Mouse (Mus musculus) limb, embryonic 12.5 days (tissue): ENCODE results near the gene Ddx54. TPM values are rescaled to one million over a fixed set of nuclear protein-coding genes. Genes with fewer than 3 reads are reported as not detected.

Experiments used
- ATAC-seq: fragments of 200-750 bp; cut with Nextera tagmentation; 2 replicates; pipeline ENCODE4 v1.8.0; 2017; ENCODE audit warnings: low read depth, moderate TSS enrichment; ENCODE audit not compliant: insufficient number of reproducible peaks, insufficient read depth, low FRiP score, low TSS enrichment
- H3K27ac ChIP-seq: fragments of 300-500 bp; sonication (generic); 2 replicates; pipeline ENCODE4 v1.5.1; 2016; ENCODE audit warnings: mild to moderate bottlenecking, moderate library complexity
- H3K27me3 ChIP-seq: fragments of 300-500 bp; sonication (generic); 2 replicates; pipeline ENCODE4 v1.6.1; 2016; ENCODE audit warnings: mild to moderate bottlenecking, moderate library complexity
- H3K36me3 ChIP-seq: fragments of 300-500 bp; sonication (generic); 2 replicates; pipeline ENCODE4 v1.6.1; 2016; ENCODE audit warnings: mild to moderate bottlenecking, moderate library complexity
- H3K4me1 ChIP-seq: fragments of 300-500 bp; sonication (generic); replicated peaks from 2 replicates; pipeline ENCODE4 v1.6.1; 2016
- H3K4me2 ChIP-seq: fragments of 300-500 bp; sonication (generic); 2 replicates; pipeline ENCODE4 v1.6.1; 2016; ENCODE audit warnings: mild to moderate bottlenecking, moderate library complexity
- H3K4me3 ChIP-seq: fragments of 300-500 bp; sonication (generic); replicated peaks from 2 replicates; pipeline ENCODE4 v1.5.1; 2016; ENCODE audit warnings: mild to moderate bottlenecking
- H3K9ac ChIP-seq: fragments of 300-500 bp; sonication (generic); replicated peaks from 2 replicates; pipeline ENCODE4 v1.6.1; 2016; ENCODE audit warnings: mild to moderate bottlenecking, moderate library complexity
- H3K9me3 ChIP-seq: fragments of 300-500 bp; sonication (generic); 2 replicates; pipeline ENCODE4 v1.6.1; 2016; ENCODE audit warnings: mild to moderate bottlenecking, moderate library complexity
- WGBS: fragments of 180-500 bp; shearing (Covaris S2); methylation state at CpG from one replicate; pipeline ENCODE4 v1.1.7; 2016; 5-methylcytosine and 5-hydroxymethylcytosine counted together
- polyA plus RNA-seq: library from polyadenylated mRNA; unstranded; fragments of >200 nt; fragmentation: Nextera tagmentation; extraction: Ambion mirVana; gene quantifications from 2 replicates; pipeline ENCODE4 v1.2.1, GENCODE M21; 2016

The Ddx54 gene
- polyA plus RNA-seq, 1 experiment from 2014 or later = 50.3 TPM

GRCm38 (mm10) chr5:120612822-120613604 lies 474 bp downstream of the Ddx54 start:
- Histone ChIP-seq H3K36me3 (peaks cover 52% of the 10 kb centered on the region), H3K9ac (peak overlapping the region; percentile 66), H3K9me3 (peaks cover 8% of the 10 kb centered on the region; the same call in 1 of the 2 replicates), H3K27me3 (no peaks in the 10 kb centered on the region), H3K4me2 (peak overlapping the region; percentile 86), H3K27ac (peak overlapping the region; percentile 82), H3K4me1 (peaks cover 16% of the 10 kb centered on the region), H3K4me3 (peak overlapping the region; percentile 60)
- ATAC-seq = peak; percentile 91
- WGBS = under 1% methylated on average over 69 of the region's 69 CpGs

GRCm38 (mm10) chr5:120615903-120616302 lies 3.4 kb downstream of the Ddx54 start:
- no peak overlapping the region for H3K4me2 ChIP-seq
- H3K36me3 ChIP-seq = peaks cover 62% of the 10 kb centered on the region
- no peak overlapping the region for H3K9ac ChIP-seq
- no peaks in the 10 kb centered on the region for H3K27me3 ChIP-seq
- ATAC-seq = no peak
- H3K27ac ChIP-seq = no peak overlapping the region
- H3K9me3 ChIP-seq = peaks cover 8% of the 10 kb centered on the region; the same call in 1 of the 2 replicates
- peaks cover 15% of the 10 kb centered on the region for H3K4me1 ChIP-seq
- no peak overlapping the region for H3K4me3 ChIP-seq
- WGBS = 95% methylated on average over 4 of the region's 4 CpGs

GRCm38 (mm10) chr5:120618778-120619177 lies 6.2 kb downstream of the Ddx54 start:
- no peak for ATAC-seq
- 87% methylated on average over 12 of the region's 12 CpGs for WGBS
- peaks cover 8% of the 10 kb centered on the region; the same call in 1 of the 2 replicates for H3K9me3 ChIP-seq
- no peak overlapping the region for H3K4me3 ChIP-seq
- H3K36me3 ChIP-seq = peaks cover 91% of the 10 kb centered on the region
- no peaks in the 10 kb centered on the region for H3K27me3 ChIP-seq
- no peak overlapping the region for H3K27ac ChIP-seq
- peaks cover 12% of the 10 kb centered on the region for H3K4me1 ChIP-seq
- no peak overlapping the region for H3K4me2 ChIP-seq
- no peak overlapping the region for H3K9ac ChIP-seq

- H3K27me3 ChIP-seq = no peaks in the 10 kb centered on the region
- WGBS = 14% methylated on average over 5 of the region's 5 CpGs
- no peak overlapping the region for H3K4me3 ChIP-seq
- H3K4me2 ChIP-seq = no peak overlapping the region
- no peak overlapping the region for H3K9ac ChIP-seq
- peaks cover 95% of the 10 kb centered on the region for H3K36me3 ChIP-seq
- H3K9me3 ChIP-seq = peaks cover 8% of the 10 kb centered on the region; the same call in 1 of the 2 replicates
- peaks cover 8% of the 10 kb centered on the region for H3K4me1 ChIP-seq
- no peak overlapping the region for H3K27ac ChIP-seq
- no peak for ATAC-seq
These were observed 6.7 kb downstream of the Ddx54 start for GRCm38 (mm10) chr5:120619201-120619600.

GRCm38 (mm10) chr5:120620375-120621077 lies 8.0 kb downstream of the Ddx54 start:
- H3K9me3 ChIP-seq = peaks cover 7% of the 10 kb centered on the region; the same call in 1 of the 2 replicates
- H3K9ac ChIP-seq = no peak overlapping the region
- H3K4me1 ChIP-seq = peaks cover 8% of the 10 kb centered on the region
- H3K27ac ChIP-seq = no peak overlapping the region
- WGBS = 73% methylated on average over 18 of the region's 18 CpGs
- H3K4me2 ChIP-seq = no peak overlapping the region
- no peak for ATAC-seq
- H3K27me3 ChIP-seq = no peaks in the 10 kb centered on the region
- no peak overlapping the region for H3K4me3 ChIP-seq
- peaks cover 100% of the 10 kb centered on the region for H3K36me3 ChIP-seq

- ATAC-seq = no peak
- Histone ChIP-seq H3K27ac (no peak overlapping the region), H3K9me3 (0 out of 2 replicates have a peak, but pooled peaks cover under 1% of the 10 kb centered on the region), H3K4me2 (no peak overlapping the region), H3K4me1 (peaks cover 8% of the 10 kb centered on the region), H3K27me3 (no peaks in the 10 kb centered on the region), H3K4me3 (no peak overlapping the region), H3K9ac (no peak overlapping the region), H3K36me3 (peaks cover 100% of the 10 kb centered on the region)
- 92% methylated on average over 23 of the region's 23 CpGs for WGBS
These were observed 8.7 kb downstream of the Ddx54 start for GRCm38 (mm10) chr5:120621078-120621765.

- Histone ChIP-seq H3K9me3 (no peaks in the 10 kb centered on the region), H3K4me1 (peaks cover 8% of the 10 kb centered on the region), H3K4me2 (no peak overlapping the region), H3K27me3 (no peaks in the 10 kb centered on the region), H3K36me3 (peaks cover 100% of the 10 kb centered on the region), H3K4me3 (no peak overlapping the region), H3K27ac (no peak overlapping the region), H3K9ac (no peak overlapping the region)
- 94% methylated on average over 10 of the region's 10 CpGs for WGBS
- no peak for ATAC-seq
These were observed 9.3 kb downstream of the Ddx54 start for GRCm38 (mm10) chr5:120621846-120622197.

GRCm38 (mm10) chr5:120622198-120622851 lies 9.8 kb downstream of the Ddx54 start:
- Histone ChIP-seq H3K27ac (no peak overlapping the region), H3K27me3 (no peaks in the 10 kb centered on the region), H3K4me3 (no peak overlapping the region), H3K36me3 (peaks cover 100% of the 10 kb centered on the region), H3K4me2 (no peak overlapping the region), H3K4me1 (peaks cover 8% of the 10 kb centered on the region), H3K9me3 (no peaks in the 10 kb centered on the region), H3K9ac (no peak overlapping the region)
- 60% methylated on average over 5 of the region's 5 CpGs for WGBS
- ATAC-seq = no peak

- no peak overlapping the region for H3K4me3 ChIP-seq
- ATAC-seq = no peak
- peaks cover 89% of the 10 kb centered on the region for H3K36me3 ChIP-seq
- H3K9ac ChIP-seq = no peak overlapping the region
- no peak overlapping the region for H3K27ac ChIP-seq
- H3K4me1 ChIP-seq = peaks cover 8% of the 10 kb centered on the region
- no peaks in the 10 kb centered on the region for H3K9me3 ChIP-seq
- peaks cover 2% of the 10 kb centered on the region; the same call in 1 of the 2 replicates for H3K27me3 ChIP-seq
- no peak overlapping the region for H3K4me2 ChIP-seq
- 93% methylated on average over 10 of the region's 10 CpGs for WGBS
These were observed 11.9 kb downstream of the Ddx54 start for GRCm38 (mm10) chr5:120624427-120624826.

GRCm38 (mm10) chr5:120626399-120626798 lies 13.9 kb downstream of the Ddx54 start:
- Histone ChIP-seq H3K4me2 (no peak overlapping the region), H3K9me3 (no peaks in the 10 kb centered on the region), H3K4me1 (peaks cover 8% of the 10 kb centered on the region), H3K27ac (no peak overlapping the region), H3K36me3 (peaks cover 70% of the 10 kb centered on the region), H3K9ac (no peak overlapping the region), H3K4me3 (no peak overlapping the region), H3K27me3 (peaks cover 21% of the 10 kb centered on the region)
- no peak for ATAC-seq
- 26% methylated on average over 19 of the region's 19 CpGs for WGBS
